Mouse (Mus musculus) ovary, postnatal 36 days (tissue): ENCODE measurements around the gene Dio3.

Experiments
- DNase-seq: peaks from one replicate; pipeline ENCODE4 v3.0.0; 2022; ENCODE audit warnings: low spot score, mixed read lengths

Gene Dio3

DNA sequence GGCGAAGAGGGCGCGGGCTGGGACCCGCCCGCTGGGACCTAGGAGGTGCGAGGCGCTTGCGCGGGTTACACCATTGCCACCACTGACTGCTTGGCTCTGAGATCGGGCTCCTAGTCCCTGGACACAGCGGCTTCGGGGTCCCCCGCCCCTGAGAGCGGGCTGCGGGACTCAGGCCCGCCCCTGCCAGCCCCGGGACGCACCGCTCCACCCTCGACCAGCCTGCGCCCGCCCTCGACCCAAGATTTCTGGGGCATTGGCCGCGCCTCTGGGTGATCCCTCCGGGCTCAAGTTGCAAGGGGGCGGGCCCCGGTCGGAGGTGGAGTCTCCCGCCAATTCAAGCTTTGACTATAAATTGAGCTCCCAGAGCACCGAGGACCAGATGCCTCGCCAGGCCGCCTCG, at the start of gene Dio3:
Gene Dio3 (plus strand): TSS at position 216 of the 400 bp plus-strand sequence.
- DNase-seq = peak; percentile 56

- DNase-seq = no peak
Measured at GRCm38 (mm10) chr12:110230296-110230695, 48.6 kb upstream of the Dio3 start.

DNA sequence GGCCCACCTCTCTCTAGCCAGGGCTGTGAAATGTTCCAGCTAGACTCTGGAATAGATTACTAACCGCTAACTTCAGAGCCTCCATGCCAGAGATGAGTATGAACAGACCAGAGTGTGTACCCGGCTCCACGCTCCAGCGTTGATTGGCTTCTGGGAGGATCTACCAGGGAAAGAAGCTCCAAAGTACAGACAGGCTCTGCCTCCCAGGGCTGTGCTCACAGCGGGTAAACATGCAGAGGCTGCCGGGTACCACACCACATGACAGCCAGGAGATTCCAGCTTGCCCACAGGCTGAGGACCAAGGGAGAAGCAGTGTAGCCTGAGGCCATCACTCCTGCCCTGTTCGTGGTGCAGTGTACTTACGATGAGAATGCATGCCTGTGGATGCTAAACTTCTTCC, 48.1 kb upstream of the Dio3 start:
- DNase-seq = no peak

DNA sequence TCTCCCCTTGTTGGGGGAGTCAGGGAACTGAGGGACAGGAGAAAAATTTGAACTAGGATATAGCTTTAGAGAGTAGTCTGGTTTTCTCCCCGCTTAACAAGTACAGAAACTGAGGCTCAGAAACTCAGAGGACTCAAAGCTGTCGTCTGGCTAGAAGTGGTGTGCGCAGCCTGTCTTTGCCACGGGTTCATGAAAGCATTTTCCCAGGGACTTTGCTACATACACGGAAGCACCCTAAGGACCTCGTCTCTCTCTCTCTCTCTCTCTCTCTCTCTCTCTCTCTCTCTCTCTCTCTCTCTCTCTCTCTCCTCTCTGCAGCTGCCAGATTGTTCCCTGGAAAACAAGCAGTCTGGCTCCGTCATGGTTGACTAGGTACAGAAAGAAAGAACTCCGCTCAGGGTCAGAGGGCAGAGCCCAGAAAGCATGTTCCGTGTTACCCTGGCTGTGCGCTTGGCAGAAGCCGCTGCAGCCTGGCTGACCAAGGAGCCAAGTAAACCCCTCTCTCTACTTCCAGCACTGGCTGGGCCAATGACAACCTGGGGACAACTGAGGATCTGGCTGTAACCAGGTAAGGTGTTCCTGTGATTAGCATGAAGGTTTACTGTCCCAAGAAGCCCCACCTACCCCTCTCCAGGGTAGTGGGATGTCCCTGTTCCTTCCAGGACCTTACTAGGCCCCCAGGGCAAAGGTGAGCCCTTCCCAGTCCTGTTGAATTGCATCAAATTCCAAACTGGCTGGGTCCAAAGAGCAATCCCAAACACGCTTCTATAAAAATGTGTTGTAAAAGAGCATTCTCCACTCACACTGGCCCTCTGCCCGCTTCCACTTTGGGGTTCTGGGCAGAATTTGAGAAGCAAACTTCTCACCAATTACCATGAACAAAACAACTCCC, 46.9 kb upstream of the Dio3 start:
- no peak for DNase-seq

DNA sequence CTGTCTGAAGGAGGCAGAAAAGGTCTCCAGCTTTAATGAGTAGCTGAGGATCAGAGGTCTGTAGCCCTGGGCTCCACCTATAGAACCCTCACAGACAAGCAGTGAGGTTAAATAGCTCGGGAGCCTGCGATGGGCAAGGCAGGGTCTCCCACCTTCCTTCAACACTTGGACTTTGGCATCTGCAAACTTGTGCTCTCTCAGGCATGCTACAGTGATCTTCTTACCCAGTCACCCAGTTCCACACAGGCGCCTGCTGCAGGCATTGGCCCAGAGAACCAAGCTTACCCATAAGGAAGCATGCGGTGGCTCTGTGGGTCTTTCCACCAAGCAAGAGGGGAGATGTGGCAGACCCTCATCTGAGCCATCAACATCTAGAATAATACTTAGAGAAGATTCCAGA, 43.0 kb upstream of the Dio3 start:
- no peak for DNase-seq

- no peak for DNase-seq
Measured at GRCm38 (mm10) chr12:110237046-110237445, 41.8 kb upstream of the Dio3 start.

DNA sequence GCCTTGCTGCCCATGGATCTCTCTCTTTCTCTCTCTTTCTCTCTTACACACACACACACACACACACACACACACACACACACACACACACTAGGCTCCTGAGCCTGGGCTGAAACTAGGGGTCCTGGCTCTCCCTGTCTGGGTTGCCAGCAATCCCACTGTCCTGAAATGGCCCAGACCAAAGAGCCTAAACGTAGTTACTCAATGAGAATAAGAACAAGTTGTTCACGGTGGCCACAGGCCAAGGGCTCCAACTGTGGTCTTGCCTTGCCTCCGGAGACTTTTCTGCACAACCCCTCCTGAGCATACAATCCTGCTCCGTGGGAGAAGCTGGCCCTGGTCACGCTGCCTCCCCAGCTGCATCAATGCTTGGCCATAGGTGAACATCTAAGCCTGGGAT, 39.5 kb upstream of the Dio3 start:
- DNase-seq = no peak

DNA sequence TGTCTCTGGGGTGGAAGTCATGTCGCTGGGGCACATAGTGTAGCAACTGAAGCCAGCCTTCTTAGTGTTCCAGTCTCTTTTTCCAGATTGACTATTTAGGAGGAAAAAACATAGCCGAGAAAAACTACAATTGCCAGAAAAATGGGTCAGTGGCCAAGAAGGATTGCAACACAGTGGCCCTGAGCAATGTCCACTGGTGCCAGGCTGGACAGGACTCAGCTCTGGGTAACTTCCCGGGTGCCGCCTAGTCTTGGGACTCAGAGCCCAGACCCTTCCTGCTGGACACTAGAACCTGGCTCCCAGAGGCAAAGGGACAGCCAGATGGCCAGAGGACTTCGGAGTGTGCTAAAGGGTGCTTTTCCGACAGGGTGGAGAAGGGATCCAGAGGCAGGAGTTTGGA, 34.3 kb upstream of the Dio3 start:
- DNase-seq = peak; percentile 19

- no peak for DNase-seq
Measured at GRCm38 (mm10) chr12:110245461-110245860, 33.4 kb upstream of the Dio3 start.

DNA sequence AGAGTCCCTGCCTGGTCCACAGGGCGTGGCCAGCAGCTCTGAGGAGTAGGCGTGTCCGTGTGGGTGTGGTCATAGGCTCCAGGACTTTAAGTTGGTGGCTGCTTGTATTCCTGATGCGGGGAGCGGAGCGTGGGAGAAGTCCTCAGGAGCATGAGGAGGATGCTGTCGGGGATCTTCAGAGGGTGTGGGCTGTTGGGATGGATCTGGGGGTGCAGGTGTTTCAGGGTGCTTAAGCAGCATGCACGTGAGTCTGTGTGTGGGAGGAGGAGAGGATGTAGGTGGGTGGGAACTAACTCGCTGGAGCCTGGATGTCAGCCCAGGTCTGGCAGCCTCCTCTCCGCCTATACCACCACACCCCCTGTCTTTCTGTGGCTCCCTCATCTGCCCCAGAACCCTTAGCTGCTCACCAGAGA, 26.7 kb upstream of the Dio3 start:
- no peak for DNase-seq

DNA sequence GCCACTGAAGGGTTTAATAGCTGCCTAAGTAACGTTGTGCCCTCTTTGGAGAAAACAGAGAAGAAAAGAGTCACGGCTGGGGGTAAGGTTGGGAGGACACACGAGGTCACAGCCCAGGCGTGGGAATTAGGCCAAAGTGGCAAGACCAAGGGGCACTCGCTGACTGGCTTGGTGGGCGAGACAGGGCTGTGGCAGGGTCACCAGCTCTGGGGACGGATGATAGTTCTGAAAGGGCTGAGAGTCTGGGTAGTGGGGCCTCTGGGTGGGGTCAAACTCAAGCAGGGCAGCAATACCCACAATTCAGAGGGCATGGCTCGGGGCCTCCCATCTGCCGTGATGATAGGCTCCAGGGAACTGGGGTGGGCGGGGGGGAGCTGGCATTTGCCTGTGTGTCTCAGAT, 23.1 kb upstream of the Dio3 start:
- DNase-seq = no peak

DNA sequence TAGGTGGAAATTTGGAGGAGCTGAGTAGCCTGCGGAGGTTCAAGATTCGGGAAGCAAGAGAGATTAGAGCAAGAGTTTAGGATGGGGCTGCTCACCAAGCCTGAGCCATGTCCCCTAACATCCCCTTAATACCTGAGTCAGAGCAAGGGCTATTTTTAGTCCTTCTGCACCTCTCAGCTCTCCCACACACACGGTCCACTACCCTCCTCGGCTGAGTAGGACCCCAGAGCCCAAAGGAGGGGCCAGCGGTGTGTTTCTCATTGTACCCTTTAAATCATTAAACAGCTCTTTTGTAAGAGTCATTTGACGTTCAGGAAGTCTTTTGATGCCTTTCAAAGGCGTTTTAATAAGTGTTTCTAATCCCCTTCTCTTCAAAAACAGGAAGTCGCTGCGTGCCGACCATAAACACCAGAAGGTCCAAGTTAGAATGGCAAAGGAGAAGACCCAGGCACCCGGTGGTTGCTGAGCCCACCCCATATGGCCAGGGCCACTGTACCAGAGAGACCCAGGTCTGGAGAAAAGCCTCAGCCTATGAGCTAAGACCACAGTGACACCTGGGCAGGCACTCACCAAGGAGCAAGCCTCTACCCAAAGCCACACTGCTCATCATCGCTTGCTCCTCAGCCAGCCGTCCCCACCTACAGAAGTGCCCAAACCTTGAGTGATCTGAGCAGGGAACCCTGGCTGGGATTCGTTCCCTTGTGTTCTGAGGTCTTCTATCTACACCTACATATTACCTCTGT, 22.2 kb upstream of the Dio3 start:
- DNase-seq = no peak

- no peak for DNase-seq
Measured at GRCm38 (mm10) chr12:110268226-110268625, 10.6 kb upstream of the Dio3 start.

DNA sequence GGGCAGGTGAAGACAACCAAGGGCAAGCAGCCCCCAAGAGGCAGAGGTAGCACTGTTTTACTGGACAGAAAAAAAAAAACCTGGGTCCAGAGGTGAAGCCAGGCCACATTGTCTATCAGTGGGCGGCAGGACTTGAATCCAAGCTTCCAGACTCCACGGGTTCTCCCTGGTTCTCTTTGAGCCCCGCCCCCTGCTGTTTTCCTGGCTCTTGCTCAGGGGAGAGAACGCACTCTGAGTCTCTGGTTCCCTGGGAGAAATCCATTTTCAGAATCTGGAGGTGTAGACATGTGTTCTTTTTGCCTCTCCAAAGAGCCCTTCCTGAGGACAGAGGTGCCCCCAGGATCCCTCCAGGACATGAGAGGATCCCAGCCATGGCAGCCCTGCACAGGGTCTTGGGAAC, 9.2 kb upstream of the Dio3 start:
- no peak for DNase-seq

GRCm38 (mm10) chr12:110276034-110276433, 2.8 kb upstream of the Dio3 start:
- DNase-seq = no peak

DNA sequence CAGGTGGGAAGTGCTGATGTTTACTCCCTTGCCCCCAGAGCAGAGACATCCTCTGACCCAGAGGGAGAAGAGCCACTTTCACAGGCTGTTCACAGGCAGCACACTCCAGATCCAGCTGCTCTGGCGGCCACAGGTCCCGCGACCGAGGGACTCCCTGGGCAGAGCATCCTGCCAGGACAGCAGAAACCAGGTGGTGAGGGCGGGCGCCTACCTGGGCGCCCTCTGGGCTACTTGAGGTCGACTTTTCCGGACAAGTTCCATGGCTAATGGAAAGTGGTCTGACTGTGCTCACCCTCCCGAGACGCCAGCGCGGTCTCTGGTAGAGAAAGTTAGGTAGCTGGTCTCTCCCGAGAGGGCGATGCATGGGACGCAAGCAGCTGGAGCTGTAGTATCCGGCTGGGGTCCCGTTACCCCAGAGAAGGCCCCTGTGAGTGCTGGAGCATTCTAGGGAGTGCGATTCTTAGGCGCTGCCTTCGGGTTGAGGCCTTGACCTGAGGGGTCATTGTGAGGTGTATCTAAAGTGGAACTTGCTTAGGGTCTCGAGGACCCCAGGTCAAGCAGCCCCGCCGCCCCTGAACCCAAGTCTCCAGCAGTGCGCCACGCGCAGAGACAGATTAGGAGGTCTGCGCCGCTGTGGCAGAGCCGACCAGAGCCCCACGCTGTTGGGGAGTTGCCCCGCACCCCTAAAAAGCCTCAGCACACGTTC, 1.5 kb upstream of the Dio3 start:
- no peak for DNase-seq

- peak; percentile 40 for DNase-seq
Measured at GRCm38 (mm10) chr12:110277965-110278307, 932 bp upstream of the Dio3 start.

DNA sequence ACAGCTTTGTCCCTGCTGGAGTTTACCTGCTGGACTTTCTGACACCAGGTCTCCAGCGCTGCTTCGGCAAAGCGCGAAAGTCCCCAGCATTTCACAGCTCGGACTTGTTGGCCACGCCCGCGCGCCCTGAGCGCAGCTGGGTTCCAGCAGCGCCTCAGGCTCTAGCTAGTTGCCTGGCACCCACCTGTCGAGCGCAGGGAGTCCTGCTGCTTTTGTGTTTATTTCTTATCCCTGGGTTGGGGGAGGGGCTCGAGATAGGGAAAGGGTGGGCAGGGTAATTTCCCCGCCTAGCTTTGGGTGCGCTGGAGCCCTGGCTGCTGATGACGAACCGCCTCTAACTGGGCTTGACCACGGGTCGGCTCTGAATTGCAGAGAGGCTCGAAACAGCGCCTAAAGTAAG, 1.5 kb downstream of the Dio3 start:
- DNase-seq = no peak

DNA sequence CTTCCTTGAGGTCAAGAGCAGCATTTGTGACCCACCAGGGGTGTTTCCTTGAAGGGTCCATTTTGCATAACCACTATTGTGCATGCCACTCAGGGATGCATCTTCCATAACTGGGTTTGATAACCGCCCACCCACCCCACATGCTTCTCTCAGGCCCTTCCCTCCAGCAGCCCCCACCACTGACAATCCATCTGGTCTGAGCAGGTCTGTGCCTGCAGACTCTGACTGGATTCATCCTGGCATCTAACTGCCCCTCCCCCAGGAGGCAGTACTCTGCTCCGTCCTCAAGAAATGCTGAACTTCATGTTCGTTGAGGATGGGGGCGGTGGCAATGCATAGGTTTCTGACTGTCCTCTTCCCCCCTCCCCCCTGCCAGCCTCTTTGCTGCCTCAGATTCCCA, 4.9 kb downstream of the Dio3 start:
- no peak for DNase-seq

GRCm38 (mm10) chr12:110292816-110293215, 13.9 kb downstream of the Dio3 start:
- DNase-seq = no peak

DNA sequence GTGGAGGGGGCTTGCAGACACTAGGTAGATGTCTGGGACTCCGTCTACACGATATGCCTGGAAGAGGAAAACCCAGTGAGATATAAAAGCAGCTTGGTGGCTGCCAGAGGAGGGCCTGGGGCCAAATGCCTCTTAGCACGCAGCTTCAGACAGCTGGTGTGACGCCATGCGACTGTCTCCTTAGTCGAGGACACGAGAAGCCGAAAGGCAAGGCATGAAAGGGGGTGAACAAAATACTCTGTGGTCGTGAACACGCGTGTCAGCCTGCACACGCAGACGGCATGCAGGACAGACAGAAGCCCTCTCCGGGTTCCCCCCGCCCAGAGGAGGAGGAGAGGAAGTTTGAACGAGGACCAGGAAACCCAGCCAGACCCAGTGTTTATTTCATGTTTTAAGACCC, 16.0 kb downstream of the Dio3 start:
- DNase-seq = no peak

DNA sequence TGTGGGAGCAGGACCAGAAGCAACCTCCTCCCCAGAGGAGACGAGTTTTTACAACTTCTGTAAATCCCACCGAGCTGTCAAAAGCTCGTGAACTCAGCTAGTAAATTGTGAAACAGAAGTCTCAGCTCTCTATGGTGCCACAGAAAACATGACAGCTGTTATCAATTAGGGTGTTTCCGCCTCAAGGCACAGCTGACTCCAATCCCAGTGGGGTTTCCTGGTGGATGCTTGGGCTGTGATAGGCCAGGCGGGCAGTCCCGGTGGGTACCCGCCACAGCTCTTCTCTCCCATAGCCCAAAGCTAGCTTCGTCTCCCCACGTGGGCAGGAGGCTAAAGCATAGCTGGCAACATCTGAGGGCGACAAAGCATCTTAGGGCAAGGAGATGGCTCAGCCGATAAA, 19.8 kb downstream of the Dio3 start:
- DNase-seq = no peak

GRCm38 (mm10) chr12:110319696-110320095, 40.8 kb downstream of the Dio3 start:
- DNase-seq = no peak
